ENCODE assay signal across 13 mouse cellular contexts in the genomic region with DNA sequence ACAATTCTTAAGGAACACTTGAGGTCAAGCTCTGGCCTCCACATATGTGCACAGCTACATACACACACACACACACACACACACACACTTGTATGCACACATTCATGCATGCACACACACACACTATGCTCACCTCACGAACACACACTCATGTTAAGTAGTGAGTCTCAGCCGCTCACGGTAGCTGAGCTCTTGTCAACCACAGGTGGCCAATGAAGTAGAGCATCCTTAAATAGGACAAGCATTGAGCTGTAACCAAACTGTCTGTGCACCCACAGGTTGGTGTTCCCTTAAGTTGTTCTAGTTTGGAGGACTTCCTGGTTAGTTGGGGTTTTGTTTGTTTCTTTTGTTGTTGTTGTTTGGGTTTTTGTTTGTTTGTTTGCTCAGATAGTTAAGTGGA.
"Had no signal": no experiment of that assay in that cellular context is flagged by ENCODE, and none has a peak within 500 bp of the region (broad histone marks: within the 10 kb centered on the region; RNA-seq: fewer than 3 reads in every experiment).

No protein-coding gene starts in this region.

- H3K27me3 ChIP-seq: kidney, embryonic 15.5 days; lung, embryonic 15.5 days had no signal

- H3K36me3 ChIP-seq: kidney, embryonic 15.5 days; lung, embryonic 15.5 days had no signal

- H3K27ac ChIP-seq: kidney, embryonic 15.5 days; liver, embryonic 14.5 days; stomach, postnatal 0 days had no signal

- H3K9ac ChIP-seq: kidney, embryonic 15.5 days; liver, embryonic 14.5 days; lung, embryonic 15.5 days had no signal

- ATAC-seq: intestine, postnatal 0 days had no signal

- DNase-seq: kidney, postnatal 10 days; layer of hippocampus, postnatal 36 days; lung, adult 18-20 months; lung, postnatal 10 days; lung, postnatal 4 days; midbrain, embryonic 14.5 days had no signal

- H3K9me3 ChIP-seq: kidney, embryonic 15.5 days; lung, embryonic 15.5 days had no signal

- H3K4me2 ChIP-seq: kidney, embryonic 15.5 days; lung, embryonic 15.5 days; midbrain, embryonic 11.5 days had no signal

- H3K4me3 ChIP-seq: kidney, embryonic 15.5 days; left cerebral cortex, adult 2 months; lung, embryonic 15.5 days had no signal
